Mouse (Mus musculus): ENCODE data around the gene Itgb5.
A peak's percentile ranks its signal among the peaks of the same experiment; 100 is the strongest.

Gene Itgb5

GRCm38 (mm10) chr16:33878041-33878783 lies 48.7 kb downstream of the Itgb5 start:
- peak; percentile 79 for DNase-seq (ENCODE audit: low read depth, low spot score)

GRCm38 (mm10) chr16:33879031-33879430 lies 49.6 kb downstream of the Itgb5 start:
- DNase-seq (ENCODE audit: low read depth, low spot score), result no peak

- no peak for DNase-seq (ENCODE audit: low read depth, low spot score)
Observed at GRCm38 (mm10) chr16:33879556-33879955, 50.1 kb downstream of the Itgb5 start.

- no peak for DNase-seq (ENCODE audit: low read depth, low spot score)
Observed at GRCm38 (mm10) chr16:33880765-33881164, 51.3 kb downstream of the Itgb5 start.

GRCm38 (mm10) chr16:33882540-33882939 lies 53.1 kb downstream of the Itgb5 start:
- peak; percentile 88 for DNase-seq (ENCODE audit: low read depth, low spot score)

GRCm38 (mm10) chr16:33883046-33883975 lies 53.8 kb downstream of the Itgb5 start:
- DNase-seq (ENCODE audit: low read depth, low spot score), result peak; percentile 51

GRCm38 (mm10) chr16:33884201-33884600 lies 54.7 kb downstream of the Itgb5 start:
- no peak for DNase-seq (ENCODE audit: low read depth, low spot score)

- DNase-seq (ENCODE audit: low read depth, low spot score), result no peak
Observed at GRCm38 (mm10) chr16:33885021-33885471, 55.6 kb downstream of the Itgb5 start.

GRCm38 (mm10) chr16:33885671-33886328 lies 56.3 kb downstream of the Itgb5 start:
- DNase-seq (ENCODE audit: low read depth, low spot score), result no peak

- DNase-seq (ENCODE audit: low read depth, low spot score), result no peak
Observed at GRCm38 (mm10) chr16:33886665-33887064, 57.2 kb downstream of the Itgb5 start.

- no peak for DNase-seq (ENCODE audit: low read depth, low spot score)
Observed at GRCm38 (mm10) chr16:33887981-33888380, 58.5 kb downstream of the Itgb5 start.

GRCm38 (mm10) chr16:33889000-33889607 lies 59.6 kb downstream of the Itgb5 start:
- DNase-seq (ENCODE audit: low read depth, low spot score), result no peak

GRCm38 (mm10) chr16:33891099-33891498 lies 61.6 kb downstream of the Itgb5 start:
- DNase-seq (ENCODE audit: low read depth, low spot score), result no peak

GRCm38 (mm10) chr16:33891561-33892281 lies 62.3 kb downstream of the Itgb5 start:
- peak; percentile 94 for DNase-seq (ENCODE audit: low read depth, low spot score)

- DNase-seq (ENCODE audit: low read depth, low spot score), result no peak
Observed at GRCm38 (mm10) chr16:33892539-33892938, 63.1 kb downstream of the Itgb5 start.

- DNase-seq (ENCODE audit: low read depth, low spot score), result no peak
Observed at GRCm38 (mm10) chr16:33893796-33894195, 64.3 kb downstream of the Itgb5 start.

GRCm38 (mm10) chr16:33894449-33894848 lies 65.0 kb downstream of the Itgb5 start:
- DNase-seq (ENCODE audit: low read depth, low spot score), result no peak

- peak; percentile 69 for DNase-seq (ENCODE audit: low read depth, low spot score)
Observed at GRCm38 (mm10) chr16:33895690-33896089, 66.2 kb downstream of the Itgb5 start.

GRCm38 (mm10) chr16:33896801-33897200 lies 67.3 kb downstream of the Itgb5 start:
- DNase-seq (ENCODE audit: low read depth, low spot score), result no peak

- DNase-seq (ENCODE audit: low read depth, low spot score), result no peak
Observed at GRCm38 (mm10) chr16:33903664-33904441, 74.4 kb downstream of the Itgb5 start.

Measured in skeletal muscle tissue, adult 2 months (tissue).